Mouse (Mus musculus): ENCODE data around the gene Nkx3-2.
A peak's percentile ranks its signal among the peaks of the same experiment; 100 is the strongest.

Gene Nkx3-2

GRCm38 (mm10) chr5:41763731-41764721, at the start of gene Nkx3-2:
Gene Nkx3-2 (minus strand): TSS chr5:41764501.
- no peak for DNase-seq (ENCODE audit: low spot score in 2 of 2)

GRCm38 (mm10) chr5:41812516-41812915, 48.2 kb upstream of the Nkx3-2 start:
- DNase-seq (ENCODE audit: low spot score in 2 of 2) = no peak

DNA sequence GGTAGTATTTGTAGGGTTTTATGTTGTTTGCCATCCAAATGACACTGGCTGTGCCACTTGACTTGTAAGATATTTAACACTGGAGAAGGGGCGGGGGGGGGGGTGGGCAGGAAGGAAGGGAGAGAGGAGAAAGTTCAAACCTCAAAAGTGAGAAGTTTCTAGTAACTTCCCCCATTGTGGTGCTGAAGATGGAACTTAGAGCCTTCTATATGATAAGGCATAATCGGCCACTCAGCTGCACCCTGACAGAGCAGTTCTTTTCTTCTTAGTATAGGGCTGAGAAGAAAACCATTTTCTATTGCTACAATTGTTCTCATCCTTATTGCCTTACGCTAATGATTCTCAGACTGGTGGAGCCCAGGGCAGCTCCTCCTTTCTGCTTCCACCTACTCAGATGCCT, 47.0 kb upstream of the Nkx3-2 start:
- DNase-seq (ENCODE audit: low spot score in 2 of 2) = no peak

DNA sequence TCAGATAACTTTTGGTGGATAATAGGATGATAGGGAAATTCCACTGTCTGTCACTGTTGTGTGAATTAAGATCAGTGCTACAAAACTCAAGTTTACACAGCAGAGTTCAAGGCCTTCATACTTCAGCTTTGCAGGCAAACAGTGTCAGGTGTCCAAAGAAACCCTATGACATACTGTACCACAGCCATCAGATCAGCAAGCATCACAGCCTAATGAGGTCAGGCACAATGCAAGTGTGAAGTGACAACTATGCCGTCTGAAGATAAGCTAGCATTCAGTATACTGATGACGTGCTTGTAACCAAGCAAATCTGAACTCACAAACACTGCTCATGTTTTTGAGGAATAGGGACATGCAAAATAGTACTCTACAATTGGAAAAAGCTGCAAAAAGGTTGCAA, 43.1 kb upstream of the Nkx3-2 start:
- DNase-seq (ENCODE audit: low spot score in 2 of 2) = no peak

- DNase-seq (ENCODE audit: low spot score in 2 of 2) = no peak
Measured at GRCm38 (mm10) chr5:41806176-41806575, 41.9 kb upstream of the Nkx3-2 start.

- no peak for DNase-seq (ENCODE audit: low spot score in 2 of 2)
Measured at GRCm38 (mm10) chr5:41805085-41805484, 40.8 kb upstream of the Nkx3-2 start.

DNA sequence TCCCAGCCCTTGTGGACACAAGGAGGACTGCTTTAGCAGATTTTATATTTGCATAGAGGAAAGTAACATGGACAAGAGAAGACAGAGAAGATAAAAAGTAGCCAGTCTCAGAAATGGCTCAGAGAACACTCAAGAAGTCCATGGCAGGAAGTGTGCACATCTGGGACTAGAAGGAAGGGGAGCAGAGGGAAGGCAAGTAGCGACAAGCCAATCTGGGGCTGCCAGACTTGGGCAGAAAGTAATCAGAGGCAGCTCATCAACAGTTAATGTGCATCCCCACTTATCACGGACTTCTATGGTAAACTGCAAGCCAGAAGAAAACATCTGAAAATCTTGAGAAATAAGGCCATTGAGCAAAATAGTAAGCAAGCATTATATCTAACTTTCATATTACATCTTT, 40.3 kb upstream of the Nkx3-2 start:
- no peak for DNase-seq (ENCODE audit: low spot score in 2 of 2)

GRCm38 (mm10) chr5:41801622-41802021, 37.3 kb upstream of the Nkx3-2 start:
- DNase-seq (ENCODE audit: low spot score in 2 of 2) = no peak

- DNase-seq (ENCODE audit: low spot score in 2 of 2) = no peak
Measured at GRCm38 (mm10) chr5:41794434-41794833, 30.1 kb upstream of the Nkx3-2 start.

DNA sequence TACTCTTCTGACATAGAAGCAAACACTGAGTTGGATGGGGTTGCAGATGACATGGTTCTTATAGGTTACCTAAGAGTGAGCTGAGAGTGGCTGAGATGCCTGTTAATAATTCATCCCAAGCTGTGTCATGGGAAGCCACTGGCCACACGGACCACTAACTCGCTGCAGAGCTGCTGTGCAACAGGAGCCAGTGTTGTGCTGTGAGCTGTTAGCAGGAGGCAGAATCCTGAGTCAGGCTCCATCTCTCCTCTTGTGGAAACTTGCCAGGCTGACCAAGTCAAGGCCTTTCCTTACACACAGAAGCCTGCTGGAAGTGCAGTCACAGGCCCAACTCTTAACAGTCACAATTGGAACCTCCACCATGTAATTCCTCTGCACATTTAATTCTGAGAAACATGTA, 26.2 kb upstream of the Nkx3-2 start:
- DNase-seq (ENCODE audit: low spot score in 2 of 2) = no peak

GRCm38 (mm10) chr5:41788877-41789276, 24.6 kb upstream of the Nkx3-2 start:
- DNase-seq (ENCODE audit: low spot score in 2 of 2) = no peak

DNA sequence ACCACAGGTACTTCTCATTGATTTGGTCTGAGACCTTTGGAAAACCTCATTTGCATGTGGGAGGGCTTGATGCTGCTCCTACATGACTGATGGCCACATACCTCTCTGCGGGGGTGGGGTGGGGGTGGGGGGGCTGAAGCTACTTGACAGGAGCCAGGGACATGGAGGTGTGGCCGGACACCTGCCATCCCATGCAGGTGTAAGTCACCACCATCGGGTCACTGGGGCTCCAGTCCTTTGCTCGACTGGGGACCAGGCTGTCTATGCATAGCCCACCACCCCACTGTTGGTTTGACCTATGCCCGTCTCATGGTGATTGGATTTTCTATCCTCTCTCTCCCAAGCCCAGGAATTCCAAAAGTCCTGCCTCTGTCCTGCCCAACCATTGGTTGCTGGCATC, 17.6 kb upstream of the Nkx3-2 start:
- no peak for DNase-seq (ENCODE audit: low spot score in 2 of 2)

DNA sequence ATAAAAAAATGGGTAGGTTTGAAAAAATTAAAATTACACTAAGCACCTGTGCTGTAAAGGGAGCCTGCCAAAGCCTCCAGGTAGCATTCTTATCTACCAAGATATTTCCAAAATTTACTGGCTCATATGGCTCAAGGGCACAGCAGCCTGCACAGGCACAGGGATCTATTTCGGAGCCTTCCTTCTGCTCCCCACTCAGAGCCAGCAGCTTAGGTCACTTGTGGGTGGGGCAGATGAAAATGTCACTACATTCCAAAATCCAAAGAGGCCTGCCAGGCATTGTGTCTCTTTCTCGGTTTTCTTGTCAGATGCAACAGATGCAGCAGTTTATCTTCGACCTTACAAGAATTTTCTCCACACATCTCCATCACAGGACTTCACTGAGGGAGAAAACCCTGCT, 15.7 kb upstream of the Nkx3-2 start:
- DNase-seq (ENCODE audit: low spot score in 2 of 2) = no peak

DNA sequence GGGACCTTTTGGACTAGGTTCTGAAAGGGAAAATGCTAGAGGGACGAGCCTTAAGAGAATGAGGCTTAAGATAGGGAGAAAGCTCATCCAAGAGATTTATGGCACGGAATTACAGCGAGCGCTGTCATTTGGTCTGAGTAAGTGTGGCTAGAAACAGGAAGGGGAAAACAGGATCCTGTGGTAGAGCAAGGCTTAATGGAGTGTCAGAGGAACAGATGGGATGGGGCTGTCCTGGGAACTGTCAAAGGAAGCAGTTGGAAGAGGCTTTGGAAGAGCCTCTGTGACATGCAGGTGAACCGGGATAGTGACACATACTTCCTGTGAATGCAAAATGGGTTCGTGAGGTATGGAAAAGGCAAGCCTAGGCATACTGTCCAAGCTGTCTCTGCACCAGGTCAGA, 11.4 kb upstream of the Nkx3-2 start:
- DNase-seq (ENCODE audit: low spot score in 2 of 2) = no peak

DNA sequence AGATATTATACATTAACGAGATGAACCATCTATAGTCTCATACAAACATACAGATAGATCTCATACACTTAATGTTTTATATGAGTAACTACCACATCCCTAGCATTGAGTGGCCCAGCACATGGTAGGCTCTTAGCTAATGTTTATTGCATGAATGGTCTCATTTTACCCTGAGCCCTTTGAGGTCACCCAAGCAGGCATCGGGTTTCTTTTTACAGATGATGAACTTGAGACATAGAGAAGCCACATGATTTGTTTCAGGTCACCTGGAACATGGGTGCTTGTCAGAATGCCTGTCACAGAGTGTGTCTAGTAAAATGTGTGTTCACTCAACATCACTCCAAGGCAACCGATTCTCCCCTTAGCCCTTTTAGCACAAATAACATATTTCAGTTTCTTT, 11.0 kb upstream of the Nkx3-2 start:
- DNase-seq (ENCODE audit: low spot score in 2 of 2) = no peak

- peak; percentile 53 to 85 for DNase-seq (ENCODE audit: low spot score in 2 of 2)
Measured at GRCm38 (mm10) chr5:41768382-41769040, 4.2 kb upstream of the Nkx3-2 start.

GRCm38 (mm10) chr5:41767296-41768200, 3.2 kb upstream of the Nkx3-2 start:
- no peak for DNase-seq (ENCODE audit: low spot score in 2 of 2)

DNA sequence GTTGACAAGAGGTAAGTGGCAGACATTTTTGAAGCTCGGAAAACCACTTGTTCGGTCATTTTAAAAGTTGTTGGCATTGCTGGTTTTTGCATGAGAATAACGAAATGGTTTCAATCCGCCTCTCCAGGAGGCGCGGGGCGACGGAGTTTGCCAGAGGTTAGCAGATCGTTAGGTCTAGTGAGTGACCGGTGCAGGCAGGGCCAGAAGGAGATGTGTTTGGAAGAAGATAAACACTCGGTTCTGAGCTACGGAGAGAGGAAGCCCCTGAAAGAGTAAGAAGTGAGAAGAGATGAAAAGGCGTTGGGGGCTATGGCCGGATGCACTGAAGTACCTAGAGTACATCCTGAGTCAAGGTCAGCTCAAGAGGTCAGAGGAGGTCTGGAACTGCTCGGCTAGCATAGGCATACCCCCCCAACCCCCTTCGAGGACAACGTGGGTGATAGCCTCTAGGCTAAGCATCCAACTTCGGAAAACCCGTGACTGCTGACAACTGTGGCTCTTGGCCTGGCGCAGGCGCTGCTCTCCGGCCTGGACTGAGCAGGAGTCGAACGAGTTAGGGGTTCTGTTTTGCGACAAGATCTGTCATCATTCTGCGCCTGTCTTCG, 2.2 kb upstream of the Nkx3-2 start:
- no peak for DNase-seq (ENCODE audit: low spot score in 2 of 2)

- no peak for DNase-seq (ENCODE audit: low spot score in 2 of 2)
Measured at GRCm38 (mm10) chr5:41765626-41766405, 1.5 kb upstream of the Nkx3-2 start.

DNA sequence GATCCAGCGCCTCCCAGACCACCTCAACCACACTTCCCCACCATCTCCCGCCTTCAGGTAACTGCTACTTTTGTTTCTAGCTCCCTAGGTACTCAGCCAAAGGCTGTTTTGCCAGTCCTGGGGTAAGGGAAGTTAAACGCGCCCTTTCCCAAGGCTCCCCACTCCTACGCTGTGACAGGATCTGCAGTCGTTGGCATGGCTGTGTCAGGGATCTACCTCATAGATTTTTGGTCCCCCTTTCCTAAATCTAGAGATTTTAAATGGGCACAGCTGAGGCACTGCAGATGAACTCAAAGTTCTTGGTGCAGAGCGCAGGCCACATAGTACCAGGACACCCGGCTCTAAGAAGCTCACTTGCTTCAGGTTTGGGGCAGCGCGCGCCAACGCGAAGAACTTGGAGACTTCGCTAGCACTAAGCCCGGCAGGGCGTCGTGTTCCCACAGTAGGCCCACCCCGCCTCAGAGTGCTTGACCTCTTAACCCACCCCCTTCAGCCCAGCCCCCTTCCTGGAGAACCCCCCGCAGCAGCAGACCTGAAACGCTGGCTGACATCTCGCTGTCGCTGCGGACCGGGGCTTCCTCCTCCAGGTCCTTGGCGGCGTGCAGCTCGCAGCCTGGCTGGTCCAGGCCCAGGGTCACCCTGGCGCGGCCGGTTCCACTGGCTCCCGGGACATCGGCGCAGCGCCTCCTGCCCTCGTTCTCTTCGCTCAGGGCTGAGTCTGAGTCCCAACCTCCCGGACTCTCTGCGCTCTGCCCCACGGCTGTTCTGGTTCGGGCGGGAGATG, 1.2 kb downstream of the Nkx3-2 start:
- no peak for DNase-seq (ENCODE audit: low spot score in 2 of 2)

Data from frontal cortex, postnatal 10 days (tissue).